Mouse (Mus musculus): Measurements from ENCODE around the gene Scimp. TPM values are rescaled to one million over a fixed set of nuclear protein-coding genes. Genes with fewer than 3 reads are reported as not detected.

Gene Scimp
- total RNA-seq (2012; rRNA removed): 0.17 and 0.30 TPM in 2 replicates
- 0.21 and 1.2 TPM in 2 replicates for total RNA-seq (2014; rRNA removed)
- polyA plus RNA-seq (2012; ENCODE audit: insufficient read length, low read depth): 0.53 and 0.79 TPM in 2 replicates

- H3K27me3 ChIP-seq (replicated peaks): peaks cover 1% of the 10 kb centered on the region
- H3K27ac ChIP-seq (ENCODE audit: insufficient read depth, low read depth): no peak within 1 kb of the TSS
- dilution Hi-C loops (cut with MboI; ENCODE audit: extremely low pct_ligation_motif_present, extremely low pct_unique_long_range_greater_than_20kb, low sequenced_read_pairs) (no loop called here), in situ Hi-C loops (cut with MboI; ENCODE audit: low pct_ligation_motif_present, low pct_unique_long_range_greater_than_20kb, low sequenced_read_pairs) (loop anchor here (5.0 kb wide), 1 partner anchor 35 kb away; no protein-coding TSS in a partner anchor)
- H3K4me3 ChIP-seq (replicated peaks in 1 of 3; ENCODE audit: low read depth in 2 of 3, low read length in 2 of 3, poor library complexity in 1 of 3): no peak within 1 kb of the TSS
- peaks cover 6% of the 10 kb centered on the region for H3K9me3 ChIP-seq (replicated peaks; ENCODE audit: low read length)
- H3K4me2 ChIP-seq (ENCODE audit: insufficient read depth, low read depth, poor library complexity, severe bottlenecking): peak within 1 kb of the TSS; percentile 14; the same call in 1 of the 2 replicates
- no peak within 1 kb of the TSS for H3K9ac ChIP-seq (ENCODE audit: insufficient read depth, low read depth)
- peak; percentile 58 for DNase-seq (ENCODE audit: extremely low read depth)
- H3K79me2 ChIP-seq (replicated peaks; ENCODE audit: control insufficient read depth, extremely low read depth, insufficient read depth, poor library complexity, severe bottlenecking): no peaks in the 10 kb centered on the region
- TF ChIP-seq ELF1 (IDR thresholded peaks at IDR 0.05; ENCODE audit: low read depth, low read length) (peak; percentile 29; the same call in 1 of the 2 replicates), IRF4 (IDR thresholded peaks at IDR 0.05; ENCODE audit: low read depth, low read length) (peak; percentile 42; the same call in 1 of the 2 replicates), NRF1 (IDR thresholded peaks at IDR 0.05; ENCODE audit: low read depth, low read length) (no peak), POLR2A (IDR thresholded peaks at IDR 0.05; ENCODE audit: low read depth, low read length) (no peak), ETS1 (conservative IDR thresholded peaks at IDR 0.05; ENCODE audit: low read depth, low read length) (peak; percentile 52), CTCF (conservative IDR thresholded peaks at IDR 0.05 in 1 of 2, IDR thresholded peaks at IDR 0.05 in 1 of 2; ENCODE audit: low read depth in 2 of 2, low read length in 2 of 2) (no peak), EP300 (IDR thresholded peaks at IDR 0.05; ENCODE audit: low read length) (peak; percentile 69), TCF12 (IDR thresholded peaks at IDR 0.05; ENCODE audit: low read depth, low read length) (peak; percentile 66; the same call in 1 of the 2 replicates), BHLHE40 (IDR thresholded peaks at IDR 0.05; ENCODE audit: low read depth, low read length) (peak; percentile 66)
- H3K36me3 ChIP-seq (replicated peaks in 1 of 2; ENCODE audit: control insufficient read depth in 1 of 2, insufficient read depth in 1 of 2, low read length in 1 of 2): no peaks in the 10 kb centered on the region
- H3K4me1 ChIP-seq (ENCODE audit: control insufficient read depth in 1 of 2, insufficient read depth in 2 of 2): peaks cover 13 to 56% of the 10 kb centered on the region in 2 experiments
Observed at GRCm38 (mm10) chr11:70812365-70812764, at the start of gene Scimp. Gene Scimp, minus strand, starts transcription at chr11:70812586.

- Histone ChIP-seq H3K36me3 (replicated peaks in 1 of 2; ENCODE audit: control insufficient read depth in 1 of 2, insufficient read depth in 1 of 2, low read length in 1 of 2) (peaks cover 0 to 14% of the 10 kb centered on the region in 2 experiments), H3K27ac (ENCODE audit: insufficient read depth, low read depth) (no peak overlapping the region), H3K27me3 (replicated peaks) (no peaks in the 10 kb centered on the region), H3K79me2 (replicated peaks; ENCODE audit: control insufficient read depth, extremely low read depth, insufficient read depth, poor library complexity, severe bottlenecking) (peaks cover 14% of the 10 kb centered on the region), H3K4me1 (ENCODE audit: control insufficient read depth in 1 of 2, insufficient read depth in 2 of 2) (peaks cover 0 to 40% of the 10 kb centered on the region in 2 experiments; a peak in 2 of 4 replicates), H3K9ac (ENCODE audit: insufficient read depth, low read depth) (no peak overlapping the region), H3K4me3 (replicated peaks in 1 of 3; ENCODE audit: low read depth in 2 of 3, low read length in 2 of 3, poor library complexity in 1 of 3) (no peak overlapping the region), H3K4me2 (ENCODE audit: insufficient read depth, low read depth, poor library complexity, severe bottlenecking) (no peak overlapping the region), H3K9me3 (replicated peaks; ENCODE audit: low read length) (no peaks in the 10 kb centered on the region)
- TF ChIP-seq MEF2A (IDR thresholded peaks at IDR 0.05; ENCODE audit: borderline replicate concordance, low read depth, low read length) (no peak), CHD1 (IDR thresholded peaks at IDR 0.05; ENCODE audit: low read depth, low read length) (no peak), MAZ (IDR thresholded peaks at IDR 0.05; ENCODE audit: low read depth, low read length) (no peak), EP300 (IDR thresholded peaks at IDR 0.05; ENCODE audit: low read length) (no peak), ZNF384 (IDR thresholded peaks at IDR 0.05; ENCODE audit: low read depth, low read length) (no peak), HCFC1 (IDR thresholded peaks at IDR 0.05; ENCODE audit: low read depth, low read length) (no peak), SMC3 (IDR thresholded peaks at IDR 0.05; ENCODE audit: low read depth, low read length) (no peak), CHD2 (IDR thresholded peaks at IDR 0.05; ENCODE audit: low read length) (no peak), USF2 (conservative IDR thresholded peaks at IDR 0.05; ENCODE audit: low read depth, low read length) (no peak), NRF1 (IDR thresholded peaks at IDR 0.05; ENCODE audit: low read depth, low read length) (no peak), PAX5 (IDR thresholded peaks at IDR 0.05; ENCODE audit: low read length) (no peak), ELF1 (IDR thresholded peaks at IDR 0.05; ENCODE audit: low read depth, low read length) (no peak), MXI1 (IDR thresholded peaks at IDR 0.05; ENCODE audit: low read depth, low read length) (no peak), KAT2A (IDR thresholded peaks at IDR 0.05; ENCODE audit: insufficient replicate concordance, low read length) (no peak), JUND (conservative IDR thresholded peaks at IDR 0.05; ENCODE audit: low read depth, low read length) (no peak), USF1 (IDR thresholded peaks at IDR 0.05; ENCODE audit: low read depth, low read length) (no peak), RAD21 (IDR thresholded peaks at IDR 0.05; ENCODE audit: low read depth, low read length) (no peak), MAFK (IDR thresholded peaks at IDR 0.05; ENCODE audit: insufficient replicate concordance, low read length) (no peak), JUN (IDR thresholded peaks at IDR 0.05; ENCODE audit: insufficient read depth, low read depth, low read length) (no peak)
- dilution Hi-C loops (cut with MboI; ENCODE audit: extremely low pct_ligation_motif_present, extremely low pct_unique_long_range_greater_than_20kb, low sequenced_read_pairs) (no loop called here), in situ Hi-C loops (cut with MboI; ENCODE audit: low pct_ligation_motif_present, low pct_unique_long_range_greater_than_20kb, low sequenced_read_pairs) (no loop called here)
- DNase-seq (ENCODE audit: extremely low read depth): no peak
Observed at GRCm38 (mm10) chr11:70860371-70860770, 48.0 kb upstream of the Scimp start.
